Mouse (Mus musculus) WW6 (cell line): ENCODE results near the gene Adh5.
A peak's percentile ranks its signal among the peaks of the same experiment; 100 is the strongest.

ENCODE experiments used
- DNase-seq: peaks from one replicate; pipeline ENCODE4 v3.0.0-alpha.2; 2013; ENCODE audit warnings: low read depth, low spot score

The Adh5 gene

GRCm38 (mm10) chr3:138442612-138443464 lies at the start of gene Adh5:
TSS of gene Adh5 (plus strand) at chr3:138443093.
- DNase-seq = peak; percentile 82

GRCm38 (mm10) chr3:138404872-138405271 lies 38.0 kb upstream of the Adh5 start:
- no peak for DNase-seq

GRCm38 (mm10) chr3:138405341-138405740 lies 37.6 kb upstream of the Adh5 start:
- DNase-seq = no peak

GRCm38 (mm10) chr3:138405840-138406239 lies 37.1 kb upstream of the Adh5 start:
- no peak for DNase-seq

- DNase-seq = no peak
Observed at GRCm38 (mm10) chr3:138407920-138408319, 35.0 kb upstream of the Adh5 start.

GRCm38 (mm10) chr3:138409585-138409984 lies 33.3 kb upstream of the Adh5 start:
- DNase-seq = no peak

- no peak for DNase-seq
Observed at GRCm38 (mm10) chr3:138410211-138410610, 32.7 kb upstream of the Adh5 start.

GRCm38 (mm10) chr3:138415121-138415690 lies 27.7 kb upstream of the Adh5 start, which contains the start of gene Adh4:
TSS of gene Adh4 (plus strand) at chr3:138415466.
- DNase-seq = no peak

- no peak for DNase-seq
Observed at GRCm38 (mm10) chr3:138419369-138419768, 23.5 kb upstream of the Adh5 start.

GRCm38 (mm10) chr3:138420385-138420784 lies 22.5 kb upstream of the Adh5 start:
- no peak for DNase-seq

GRCm38 (mm10) chr3:138423664-138424063 lies 19.2 kb upstream of the Adh5 start:
- no peak for DNase-seq

- DNase-seq = no peak
Observed at GRCm38 (mm10) chr3:138424247-138424646, 18.6 kb upstream of the Adh5 start.

- no peak for DNase-seq
Observed at GRCm38 (mm10) chr3:138430360-138430976, 12.4 kb upstream of the Adh5 start.

- DNase-seq = no peak
Observed at GRCm38 (mm10) chr3:138431835-138432234, 11.1 kb upstream of the Adh5 start.

GRCm38 (mm10) chr3:138438716-138439115 lies 4.2 kb upstream of the Adh5 start:
- DNase-seq = no peak

GRCm38 (mm10) chr3:138442203-138442602 lies 690 bp upstream of the Adh5 start:
- no peak for DNase-seq

GRCm38 (mm10) chr3:138443465-138443771 lies 525 bp downstream of the Adh5 start:
- DNase-seq = no peak

GRCm38 (mm10) chr3:138448077-138448860 lies 5.4 kb downstream of the Adh5 start:
- DNase-seq = no peak

- no peak for DNase-seq
Observed at GRCm38 (mm10) chr3:138452169-138452568, 9.3 kb downstream of the Adh5 start.

GRCm38 (mm10) chr3:138454234-138454633 lies 11.3 kb downstream of the Adh5 start:
- DNase-seq = no peak

GRCm38 (mm10) chr3:138454711-138455435 lies 12.0 kb downstream of the Adh5 start:
- DNase-seq = no peak
